Mouse (Mus musculus) neutrophil, adult 5-6 weeks (primary cell): Measurements from ENCODE around the gene Ccm2. TPM values are rescaled to one million over a fixed set of nuclear protein-coding genes. Genes with fewer than 3 reads are reported as not detected.

ENCODE experiments used
- ATAC-seq: fragments of 151-379, 151-347 bp; 2 replicates; pipeline ENCODE4 v1.8.0; 2017; ENCODE audit warnings: mild to moderate bottlenecking, moderate TSS enrichment; ENCODE audit not compliant: insufficient number of reproducible peaks, poor library complexity, low FRiP score, severe bottlenecking; ENCODE audit errors: extremely low read depth
- total RNA-seq: library from RNA; stranded (forward); fragments of 200-1000 nt; gene quantifications from 2 replicates; pipeline ENCODE4 v1.2.3, GENCODE M21; 2017

The Ccm2 gene
- total RNA-seq, 1 experiment from 2014 or later, result 297 TPM

DNA sequence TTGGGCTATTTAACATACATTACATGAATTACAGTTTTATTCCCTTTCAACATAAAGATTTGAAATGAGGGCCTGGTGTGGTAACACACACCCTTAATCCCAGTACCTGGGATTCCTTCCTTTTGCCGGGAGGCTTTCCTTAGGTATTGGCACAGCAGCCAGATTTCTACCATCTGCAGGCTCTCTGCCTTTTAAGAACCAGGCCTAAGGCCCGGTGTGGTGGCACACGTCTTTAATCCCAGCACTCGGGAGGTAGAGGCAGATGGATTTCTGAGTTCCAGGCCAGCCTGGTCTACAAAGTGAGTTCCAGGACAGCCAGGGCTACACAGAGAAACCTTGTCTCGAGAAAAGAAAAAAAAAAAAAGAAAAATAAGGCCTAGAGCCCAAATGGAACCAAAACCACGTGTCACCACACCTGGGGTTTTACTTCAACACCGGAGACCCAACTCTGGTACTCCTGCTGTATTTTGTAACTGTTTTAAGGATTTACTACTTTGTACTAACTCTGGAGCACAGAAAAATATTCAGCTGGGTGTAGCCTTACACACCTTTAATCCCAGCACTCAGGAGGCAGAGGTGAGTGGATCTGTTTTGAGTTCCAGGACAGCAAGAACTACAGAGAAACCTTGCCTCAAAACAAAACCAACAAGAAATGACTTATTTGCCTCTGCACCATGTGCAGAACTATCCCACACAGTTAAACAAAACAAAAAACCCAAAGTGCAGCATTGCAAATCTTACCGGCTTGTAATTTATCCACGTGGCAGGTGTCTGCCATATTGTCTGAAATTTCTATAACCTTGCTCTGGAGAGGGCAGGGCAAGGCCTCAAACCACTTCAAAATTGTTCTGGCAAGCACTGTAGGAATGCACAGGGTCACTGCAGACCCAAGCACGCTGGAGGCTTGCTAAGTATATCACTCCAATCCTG lies 19.2 kb upstream of the Ccm2 start:
- no peak for ATAC-seq

DNA sequence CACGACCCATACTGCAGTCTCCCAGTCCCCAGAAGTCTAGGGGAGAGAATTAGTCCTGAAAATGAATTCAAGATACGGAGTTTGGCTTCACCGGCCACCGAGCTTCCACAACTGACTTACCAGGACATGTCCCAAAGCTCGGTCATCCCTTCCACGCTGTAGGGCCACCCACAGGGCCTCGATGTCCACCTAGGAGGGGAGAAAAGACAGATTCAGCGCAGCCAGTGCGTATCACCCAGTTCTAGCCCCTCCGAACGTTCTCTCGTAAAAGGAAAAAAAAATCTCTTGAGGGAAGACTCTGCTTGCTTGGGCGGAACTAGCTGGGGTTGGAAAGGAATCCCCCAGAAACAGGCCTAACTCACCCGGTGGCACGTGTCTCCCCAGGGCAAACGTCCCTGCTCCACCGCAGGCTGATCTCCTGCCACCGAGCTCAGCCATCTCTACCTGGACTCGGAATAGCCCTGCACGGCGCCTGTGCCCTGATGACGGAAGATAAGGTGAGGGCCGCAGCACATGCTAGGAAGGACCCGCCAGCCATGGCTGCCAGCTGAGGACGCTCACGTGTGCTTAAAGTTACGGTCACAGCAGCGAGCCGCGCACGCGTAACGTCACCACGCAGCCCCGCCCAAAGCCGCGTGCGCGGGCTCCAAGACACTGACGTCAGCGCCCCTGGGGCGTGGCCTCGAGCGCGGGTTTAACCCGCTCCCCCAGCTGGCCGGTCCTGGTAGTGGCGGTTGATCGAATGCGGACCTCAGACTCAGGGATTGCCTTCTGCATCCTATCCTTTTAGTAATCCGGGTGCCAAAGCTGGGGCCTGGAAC lies 18.3 kb upstream of the Ccm2 start:
- peak; percentile 99 for ATAC-seq

DNA sequence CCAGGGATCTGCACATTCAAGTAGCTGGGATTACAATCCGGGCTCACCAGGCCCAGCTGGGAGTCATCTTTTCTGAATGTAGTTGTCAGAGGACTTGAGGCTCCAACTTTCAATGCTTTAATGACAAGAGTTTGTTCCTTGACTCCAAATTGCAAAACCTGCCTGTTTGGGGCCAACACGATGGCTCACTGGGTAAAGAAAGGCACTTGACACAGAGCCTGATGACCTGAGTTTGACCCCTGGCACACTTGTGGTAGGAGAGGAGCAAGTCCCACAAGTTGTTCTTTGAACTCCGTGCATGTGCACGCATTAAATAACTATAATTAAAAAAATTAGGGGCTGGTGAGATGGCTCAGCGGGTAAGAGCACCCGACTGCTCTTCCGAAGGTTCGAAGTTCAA lies 16.7 kb upstream of the Ccm2 start:
- ATAC-seq, result no peak

DNA sequence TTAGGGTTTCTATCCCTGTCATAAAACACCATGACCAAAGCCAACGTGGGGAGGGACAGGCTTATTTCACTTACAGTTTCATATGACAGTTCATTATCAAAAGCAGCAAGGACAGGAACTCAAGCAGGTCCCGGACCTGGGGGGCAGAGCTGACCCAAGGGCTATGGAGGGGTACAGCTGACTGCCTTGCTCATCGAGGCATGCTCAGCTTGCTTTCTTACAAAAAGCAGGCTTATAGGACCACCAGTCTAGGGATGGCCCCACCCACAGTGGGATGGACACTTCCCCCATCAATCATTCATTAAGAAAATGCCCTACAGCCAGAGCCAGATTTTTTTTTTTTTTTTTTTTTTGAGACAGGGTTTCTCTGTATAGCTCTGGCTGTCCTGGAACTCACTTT lies 15.9 kb upstream of the Ccm2 start:
- ATAC-seq, result no peak

DNA sequence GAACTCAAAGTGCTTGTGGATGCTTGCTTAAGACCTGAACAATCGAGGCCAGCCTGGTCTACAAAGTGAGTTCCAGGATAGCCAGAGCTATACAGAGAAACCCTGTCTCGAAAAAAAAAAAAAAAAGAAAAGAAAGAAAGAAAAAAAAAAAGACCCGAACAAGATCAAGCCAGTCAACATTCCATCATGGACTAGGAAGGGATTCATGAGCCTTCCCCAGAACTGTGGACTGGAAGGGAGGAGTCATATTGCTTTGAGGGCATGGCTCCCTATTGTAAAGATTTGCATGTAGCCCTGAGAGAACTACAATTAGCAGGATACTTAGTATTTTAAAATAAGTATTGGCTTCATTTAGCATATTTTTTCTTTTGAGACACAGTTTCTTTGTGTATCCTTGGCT lies 2.0 kb upstream of the Ccm2 start:
- ATAC-seq, result no peak

DNA sequence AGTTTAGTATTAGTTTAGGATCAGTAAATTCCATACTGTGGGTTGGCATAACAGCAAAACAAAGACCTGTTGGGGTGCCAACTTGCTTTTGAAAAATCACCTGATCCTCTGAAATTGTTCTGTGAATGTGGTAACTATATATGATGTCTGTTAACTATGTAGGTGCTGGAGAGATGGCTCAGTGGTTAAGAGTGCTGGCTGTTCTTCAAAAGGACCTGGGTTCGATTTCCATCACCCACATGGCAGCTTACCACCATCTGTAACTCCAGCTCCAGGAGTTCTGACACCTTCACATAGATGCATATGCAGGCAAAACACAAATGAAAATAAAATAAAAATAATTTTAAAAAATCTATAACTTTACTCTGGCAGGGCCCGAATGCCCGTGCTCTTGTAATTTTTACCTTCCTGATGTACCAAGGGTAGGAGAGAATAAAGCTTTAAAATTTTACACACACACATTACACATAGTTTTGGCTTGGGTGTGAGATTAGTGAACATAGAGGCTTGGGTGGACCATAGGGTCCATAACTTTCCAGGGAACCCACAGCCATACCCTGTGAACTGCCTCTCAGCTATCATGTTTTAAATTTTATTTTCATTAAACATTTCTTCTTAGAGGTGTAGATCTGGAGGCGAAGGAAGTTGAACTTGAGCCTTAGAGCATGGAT lies 1.4 kb upstream of the Ccm2 start:
- ATAC-seq, result no peak

DNA sequence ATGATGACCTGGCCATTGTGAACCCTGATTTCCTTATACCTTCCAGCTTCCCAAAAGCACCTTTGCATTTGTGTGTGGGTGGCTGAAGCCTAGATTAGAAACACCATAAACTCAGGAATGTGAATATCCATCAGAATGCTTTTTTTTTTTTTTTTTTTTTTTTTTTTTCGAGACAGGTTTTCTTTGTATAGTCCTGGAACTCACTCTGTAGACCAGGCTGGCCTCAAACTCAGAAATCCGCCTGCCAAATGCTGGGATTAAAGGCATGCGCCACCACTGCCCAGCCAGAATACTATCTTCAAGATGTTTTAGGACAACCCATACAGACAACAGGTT lies 862 bp upstream of the Ccm2 start:
- ATAC-seq, result no peak

DNA sequence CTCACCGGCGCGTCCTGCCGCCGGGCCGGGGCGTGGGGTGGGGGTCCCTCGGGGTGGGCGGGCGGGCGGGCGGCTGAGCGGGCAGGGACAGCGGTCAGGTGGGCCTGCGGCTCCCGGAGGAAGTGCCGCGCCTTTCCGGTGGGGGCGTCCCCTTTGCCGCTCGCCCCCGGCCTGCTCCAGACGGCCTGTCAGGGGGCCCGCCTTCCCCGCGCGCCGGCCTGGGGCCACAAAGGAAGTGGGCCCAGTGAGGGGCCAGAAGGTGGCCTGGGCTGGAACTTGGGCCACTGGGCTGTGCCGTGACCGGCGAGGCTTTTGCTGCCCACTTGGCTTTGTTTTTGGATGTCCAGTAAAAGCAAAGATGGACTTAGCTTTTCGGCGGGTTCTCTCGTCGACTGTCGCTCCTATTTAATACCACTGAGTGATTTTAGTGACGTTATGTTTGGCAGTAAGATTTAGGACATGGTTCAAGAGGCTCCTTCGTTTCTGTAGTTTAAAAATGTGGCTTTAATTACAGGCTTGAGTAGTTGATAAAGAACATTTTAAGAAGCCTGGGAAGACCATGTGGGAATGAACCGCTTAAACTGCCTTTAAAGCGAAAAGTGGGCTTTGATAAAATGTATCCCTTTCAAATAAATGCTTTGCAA lies 472 bp downstream of the Ccm2 start:
- ATAC-seq, result peak; percentile 18

DNA sequence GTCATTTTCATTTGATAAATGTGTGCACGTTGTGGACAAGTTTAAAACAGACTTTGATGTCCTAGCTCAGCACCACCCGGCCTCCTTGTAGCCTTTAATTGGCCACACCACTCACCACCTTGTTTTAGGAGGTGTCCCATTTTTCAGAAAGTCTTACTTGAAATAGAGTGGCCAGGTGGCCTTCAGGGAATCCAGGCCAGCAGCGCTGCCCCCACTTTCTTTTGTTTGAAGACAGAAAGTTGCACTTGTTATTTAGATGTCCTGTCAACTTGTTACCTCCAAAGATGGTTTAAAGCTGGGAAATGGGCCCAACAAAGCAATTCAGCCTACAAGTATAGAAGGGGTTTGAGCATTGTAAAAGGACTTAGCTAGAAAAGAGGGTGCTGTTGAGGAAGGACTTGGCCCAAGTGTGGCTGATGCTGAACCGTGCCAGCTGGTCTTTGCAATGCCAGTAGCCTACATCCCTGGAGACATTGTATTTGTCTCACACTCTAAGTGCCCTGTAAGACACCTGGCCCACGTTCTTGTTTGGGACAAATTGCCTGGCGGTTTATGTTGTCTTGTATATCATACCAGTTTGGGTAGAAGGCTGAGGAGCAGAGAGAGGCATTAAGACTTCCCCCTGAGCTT lies 1.1 kb downstream of the Ccm2 start:
- no peak for ATAC-seq

DNA sequence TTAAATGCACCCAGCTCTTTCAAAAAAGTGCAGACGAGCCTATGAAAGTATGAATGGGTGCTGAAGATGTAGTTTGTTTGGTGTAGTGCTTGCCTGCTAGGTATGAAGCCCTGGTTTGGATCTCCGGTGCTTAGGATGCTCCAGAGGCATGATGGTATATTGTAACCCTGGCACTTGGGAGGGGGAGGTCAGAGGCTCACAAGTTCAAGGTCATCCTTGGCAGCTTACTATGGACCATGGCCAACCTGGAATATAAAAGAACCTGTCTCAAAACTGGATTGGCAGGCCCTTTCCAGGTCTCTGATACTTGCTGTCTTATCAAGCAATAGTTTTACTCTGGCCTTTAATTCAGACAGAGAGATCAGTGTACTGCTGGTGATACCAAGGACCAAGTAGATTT lies 3.1 kb downstream of the Ccm2 start:
- no peak for ATAC-seq

DNA sequence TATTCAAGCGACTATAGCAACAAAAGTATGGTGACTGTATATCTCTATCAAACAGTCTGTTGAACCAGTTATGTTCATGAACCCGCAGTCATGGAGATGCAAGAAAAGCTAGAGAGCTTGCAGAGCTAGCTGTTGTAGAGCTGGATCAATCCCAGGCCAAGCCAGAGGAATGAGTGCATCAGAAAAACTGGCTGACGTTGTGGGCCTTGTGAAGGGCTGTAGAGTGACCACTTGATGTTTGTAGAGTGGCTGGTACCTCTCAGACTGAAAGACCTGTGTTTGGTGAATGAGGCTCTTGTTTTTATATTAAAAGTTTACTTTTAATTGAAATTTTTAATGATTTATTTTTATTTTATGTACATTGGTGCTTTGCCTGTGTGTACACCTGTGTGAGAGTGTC lies 3.5 kb downstream of the Ccm2 start:
- ATAC-seq, result no peak

DNA sequence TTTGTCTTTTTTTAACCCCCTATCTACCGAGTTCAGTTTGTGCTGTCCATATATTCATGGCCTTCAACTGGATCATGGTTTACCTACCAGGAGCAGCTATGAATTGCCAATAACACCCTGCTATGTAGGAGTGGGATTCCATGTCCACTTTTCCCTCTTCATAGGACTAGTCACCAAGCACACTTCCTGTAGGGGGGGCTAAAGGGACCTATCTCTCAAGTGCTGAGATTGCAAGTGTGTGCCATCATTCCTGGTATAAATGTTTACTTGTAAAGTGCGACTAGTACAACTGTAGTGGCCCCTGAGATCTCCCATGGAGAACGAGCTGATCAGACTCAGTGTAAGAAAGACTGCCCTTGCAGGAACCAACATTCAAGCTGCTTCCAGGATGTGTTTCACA lies 11.5 kb downstream of the Ccm2 start:
- no peak for ATAC-seq

DNA sequence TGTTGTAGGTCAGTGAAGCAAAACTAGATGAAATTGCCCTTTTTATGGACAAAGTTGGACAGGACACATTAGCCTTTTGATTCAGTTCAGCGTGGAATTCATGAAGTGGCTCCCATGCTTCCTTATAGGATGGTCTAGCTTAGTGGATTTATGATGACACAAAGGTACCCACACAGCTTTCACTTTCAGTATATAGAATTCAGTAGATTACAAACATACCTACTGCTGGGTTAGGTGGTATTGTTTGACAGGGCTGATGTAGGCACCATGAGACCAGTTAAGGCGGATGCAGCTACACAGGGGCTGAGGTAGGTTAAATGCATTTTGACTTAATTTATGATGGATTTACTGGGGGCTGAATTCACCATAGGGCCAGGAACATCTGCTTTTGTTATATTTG lies 13.3 kb downstream of the Ccm2 start:
- no peak for ATAC-seq

DNA sequence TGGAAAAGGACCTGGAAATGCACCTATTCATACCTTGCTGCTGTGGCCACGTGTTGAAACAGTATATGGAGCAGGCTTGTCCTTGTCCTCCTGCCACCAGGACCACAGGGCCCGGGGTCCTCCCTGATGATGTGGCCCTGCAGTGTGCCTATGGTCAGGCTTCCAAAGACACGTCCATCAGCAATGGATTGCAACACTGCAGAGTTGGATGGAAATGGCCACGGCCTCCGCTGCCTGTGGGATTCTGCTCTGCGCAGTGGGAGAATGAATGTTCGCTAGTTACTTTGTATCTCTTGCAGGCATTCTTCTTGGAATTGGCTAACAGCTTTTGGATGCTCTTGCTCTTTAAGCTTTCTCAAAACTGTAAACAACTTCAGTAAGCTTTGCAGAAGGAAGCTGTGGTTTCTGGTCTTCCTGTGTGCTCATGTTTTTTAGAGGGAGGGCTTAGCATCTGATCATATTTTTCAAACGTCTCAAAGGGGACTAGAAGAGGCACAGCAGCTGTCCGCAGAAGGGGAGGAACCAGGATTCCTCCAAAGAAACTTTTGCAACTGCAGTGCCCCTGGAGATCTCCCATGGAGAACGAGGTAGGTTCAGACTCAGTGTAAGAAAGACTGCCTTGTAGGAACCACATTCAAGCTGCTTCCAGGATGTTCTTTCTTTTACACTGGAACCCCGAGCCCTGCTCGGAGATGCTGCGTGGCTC lies 14.1 kb downstream of the Ccm2 start:
- ATAC-seq, result peak; percentile 61

DNA sequence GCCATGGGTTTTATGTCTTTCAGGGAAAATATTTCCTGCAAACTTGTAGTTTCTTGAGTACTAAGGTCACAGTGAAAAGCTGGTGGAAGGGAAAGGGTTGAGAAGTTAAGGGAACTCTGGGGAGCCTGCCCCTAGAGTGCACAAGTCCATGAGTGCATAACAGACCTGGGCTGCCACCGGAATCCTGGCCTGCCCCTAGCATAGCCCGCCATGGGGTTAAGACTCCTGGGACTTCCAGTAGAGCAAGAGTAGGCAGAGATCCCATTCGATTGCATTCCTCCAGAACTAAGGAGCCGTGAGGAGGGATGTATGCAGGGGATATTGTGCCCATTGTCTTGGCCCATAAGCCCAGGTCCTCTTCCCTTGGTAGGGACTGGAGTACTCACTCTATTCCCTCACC lies 14.8 kb downstream of the Ccm2 start:
- no peak for ATAC-seq

DNA sequence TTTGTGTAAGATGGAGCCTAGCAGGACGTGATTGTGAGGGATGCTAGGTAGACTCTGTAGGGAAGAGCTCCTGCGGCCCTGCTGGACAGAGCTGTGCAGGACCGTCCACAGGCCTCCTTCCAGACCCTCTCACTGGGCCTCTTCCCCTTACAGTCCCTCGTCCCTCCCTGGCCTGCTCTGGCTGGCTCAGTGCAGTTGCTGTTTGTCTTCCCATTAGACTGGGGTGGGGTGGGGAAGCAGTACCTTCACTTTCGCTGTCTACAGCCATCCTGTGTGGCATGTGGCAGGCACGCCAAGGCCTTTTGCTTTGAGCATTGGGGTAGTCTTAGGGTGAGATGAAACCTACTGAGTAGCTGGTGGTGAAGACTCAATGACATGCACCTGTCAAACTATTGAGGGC lies 15.7 kb downstream of the Ccm2 start:
- ATAC-seq, result peak; percentile 50

DNA sequence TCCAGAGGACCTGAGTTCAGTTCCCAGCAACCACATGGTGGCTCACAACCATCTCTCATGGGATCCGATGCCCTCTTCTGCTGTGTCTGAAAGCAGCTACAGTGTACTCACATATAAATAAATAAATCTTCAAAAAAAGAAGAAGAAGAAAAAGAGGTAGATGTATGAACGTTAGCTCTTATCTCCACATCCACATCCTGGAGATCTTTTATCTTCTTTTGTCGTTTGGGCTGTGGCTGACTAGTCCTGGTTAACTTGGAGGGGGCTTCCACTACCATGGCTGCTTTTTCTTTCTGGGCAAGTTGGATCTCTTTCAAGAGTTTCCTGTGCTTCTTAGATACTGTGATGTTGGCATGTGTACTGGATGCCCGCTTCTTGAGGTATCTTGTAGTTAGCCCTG lies 16.5 kb downstream of the Ccm2 start:
- ATAC-seq, result no peak

DNA sequence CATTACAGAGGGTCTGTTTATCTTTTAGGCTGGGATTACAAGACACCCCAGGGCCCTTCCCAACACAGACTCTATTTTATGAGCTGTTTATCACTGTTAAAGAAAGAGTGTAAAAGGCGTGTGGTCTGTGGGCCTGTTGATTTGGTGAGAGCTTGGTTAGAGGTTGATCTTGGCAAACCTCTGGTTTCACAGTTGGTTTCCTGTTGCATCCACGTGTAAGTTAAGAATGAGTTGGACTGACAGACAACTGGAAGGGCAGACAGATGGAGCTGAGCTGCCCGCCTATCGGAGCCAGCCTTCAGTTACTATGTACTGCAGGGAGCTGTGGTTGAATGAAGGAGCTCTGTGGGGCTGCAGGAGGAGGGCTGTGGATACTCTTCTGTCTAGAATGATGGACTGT lies 19.8 kb downstream of the Ccm2 start:
- no peak for ATAC-seq
